Mouse (Mus musculus): ENCODE data around the gene Ccdc32. TPM values are rescaled to one million over a fixed set of nuclear protein-coding genes. Genes with fewer than 3 reads are reported as not detected.
A peak's percentile ranks its signal among the peaks of the same experiment; 100 is the strongest.

Ccdc32 gene
- polyA plus RNA-seq, 1 experiment from 2014 or later: 37.6 TPM

GRCm38 (mm10) chr2:119034656-119035396 lies 5.6 kb upstream of the Ccdc32 start, which contains the start of gene Rpusd2:
Gene Rpusd2 (plus strand): TSS chr2:119034790.
- H3K9ac ChIP-seq (ENCODE audit: low read depth, low read length): peak within 1 kb of the TSS; percentile 91
- H3K36me3 ChIP-seq (ENCODE audit: control insufficient read depth, insufficient read depth, low read length): no peaks in the 10 kb centered on the region
- ATAC-seq: peak; percentile 95
- no peaks in the 10 kb centered on the region for H3K9me3 ChIP-seq (ENCODE audit: control insufficient read depth, low read length)
- under 1% methylated on average over 49 of the region's 49 CpGs for WGBS
- H3K4me2 ChIP-seq (ENCODE audit: low read depth, low read length): peak within 1 kb of the TSS; percentile 75
- H3K27ac ChIP-seq (ENCODE audit: low read length): peak within 1 kb of the TSS; percentile 85
- peaks cover 8% of the 10 kb centered on the region for H3K4me1 ChIP-seq (ENCODE audit: control insufficient read depth, insufficient read depth, low read length)
- H3K4me3 ChIP-seq (ENCODE audit: low read length): peak within 1 kb of the TSS; percentile 97
- H3K27me3 ChIP-seq (replicated peaks; ENCODE audit: control insufficient read depth, insufficient read depth, low read length): no peaks in the 10 kb centered on the region

GRCm38 (mm10) chr2:119032191-119032590 lies 3.0 kb upstream of the Ccdc32 start:
- Histone ChIP-seq H3K9ac (ENCODE audit: low read depth, low read length) (no peak overlapping the region), H3K4me1 (ENCODE audit: control insufficient read depth, insufficient read depth, low read length) (peaks cover 12% of the 10 kb centered on the region), H3K36me3 (ENCODE audit: control insufficient read depth, insufficient read depth, low read length) (no peaks in the 10 kb centered on the region), H3K27me3 (replicated peaks; ENCODE audit: control insufficient read depth, insufficient read depth, low read length) (no peaks in the 10 kb centered on the region), H3K9me3 (ENCODE audit: control insufficient read depth, low read length) (no peaks in the 10 kb centered on the region), H3K4me3 (ENCODE audit: low read length) (no peak overlapping the region), H3K27ac (ENCODE audit: low read length) (no peak overlapping the region), H3K4me2 (ENCODE audit: low read depth, low read length) (no peak overlapping the region)
- ATAC-seq: no peak
- 63% methylated on average over 4 of the region's 4 CpGs for WGBS

- no peak for ATAC-seq
- Histone ChIP-seq H3K4me2 (ENCODE audit: low read depth, low read length) (no peak overlapping the region), H3K4me1 (ENCODE audit: control insufficient read depth, insufficient read depth, low read length) (peaks cover 3% of the 10 kb centered on the region; the same call in 1 of the 2 replicates), H3K9ac (ENCODE audit: low read depth, low read length) (no peak overlapping the region), H3K9me3 (ENCODE audit: control insufficient read depth, low read length) (no peaks in the 10 kb centered on the region), H3K27me3 (replicated peaks; ENCODE audit: control insufficient read depth, insufficient read depth, low read length) (no peaks in the 10 kb centered on the region), H3K4me3 (ENCODE audit: low read length) (no peak overlapping the region), H3K27ac (ENCODE audit: low read length) (no peak overlapping the region), H3K36me3 (ENCODE audit: control insufficient read depth, insufficient read depth, low read length) (peaks cover 6% of the 10 kb centered on the region; the same call in 1 of the 2 replicates)
- WGBS: 91% methylated on average over 4 of the region's 4 CpGs
Measured at GRCm38 (mm10) chr2:119026951-119027350, 2.2 kb downstream of the Ccdc32 start.

- 78% methylated on average over 4 of the region's 4 CpGs for WGBS
- ATAC-seq: no peak
- no peak overlapping the region for H3K4me3 ChIP-seq (ENCODE audit: low read length)
Measured at GRCm38 (mm10) chr2:119025239-119025616, 4.0 kb downstream of the Ccdc32 start.

GRCm38 (mm10) chr2:119024536-119025238 lies 4.5 kb downstream of the Ccdc32 start:
- WGBS: 73% methylated on average over 9 of the region's 9 CpGs
- no peak overlapping the region for H3K4me2 ChIP-seq (ENCODE audit: low read depth, low read length)
- H3K4me3 ChIP-seq (ENCODE audit: low read length): no peak overlapping the region
- H3K9ac ChIP-seq (ENCODE audit: low read depth, low read length): no peak overlapping the region
- H3K9me3 ChIP-seq (ENCODE audit: control insufficient read depth, low read length): no peaks in the 10 kb centered on the region
- H3K27ac ChIP-seq (ENCODE audit: low read length): no peak overlapping the region
- H3K36me3 ChIP-seq (ENCODE audit: control insufficient read depth, insufficient read depth, low read length): peaks cover 10% of the 10 kb centered on the region
- no peak for ATAC-seq
- H3K27me3 ChIP-seq (replicated peaks; ENCODE audit: control insufficient read depth, insufficient read depth, low read length): no peaks in the 10 kb centered on the region
- peaks cover 3% of the 10 kb centered on the region; the same call in 1 of the 2 replicates for H3K4me1 ChIP-seq (ENCODE audit: control insufficient read depth, insufficient read depth, low read length)

More at GRCm38 (mm10) chr2:119025239-119025616, 4.0 kb downstream of the Ccdc32 start:
- Histone ChIP-seq H3K27me3 (replicated peaks; ENCODE audit: control insufficient read depth, insufficient read depth, low read length) (no peaks in the 10 kb centered on the region), H3K9ac (ENCODE audit: low read depth, low read length) (no peak overlapping the region), H3K36me3 (ENCODE audit: control insufficient read depth, insufficient read depth, low read length) (peaks cover 10% of the 10 kb centered on the region), H3K27ac (ENCODE audit: low read length) (no peak overlapping the region), H3K4me1 (ENCODE audit: control insufficient read depth, insufficient read depth, low read length) (peaks cover 3% of the 10 kb centered on the region; the same call in 1 of the 2 replicates), H3K4me2 (ENCODE audit: low read depth, low read length) (no peak overlapping the region), H3K9me3 (ENCODE audit: control insufficient read depth, low read length) (no peaks in the 10 kb centered on the region)

- Histone ChIP-seq H3K27ac (ENCODE audit: low read length) (no peak overlapping the region), H3K4me2 (ENCODE audit: low read depth, low read length) (no peak overlapping the region), H3K36me3 (ENCODE audit: control insufficient read depth, insufficient read depth, low read length) (peaks cover 15% of the 10 kb centered on the region), H3K4me3 (ENCODE audit: low read length) (no peak overlapping the region), H3K9me3 (ENCODE audit: control insufficient read depth, low read length) (no peaks in the 10 kb centered on the region), H3K4me1 (ENCODE audit: control insufficient read depth, insufficient read depth, low read length) (peaks cover 7% of the 10 kb centered on the region), H3K9ac (ENCODE audit: low read depth, low read length) (no peak overlapping the region), H3K27me3 (replicated peaks; ENCODE audit: control insufficient read depth, insufficient read depth, low read length) (no peaks in the 10 kb centered on the region)
- 94% methylated on average over 6 of the region's 6 CpGs for WGBS
- ATAC-seq: no peak
Measured at GRCm38 (mm10) chr2:119023154-119023660, 6.0 kb downstream of the Ccdc32 start.

- H3K36me3 ChIP-seq (ENCODE audit: control insufficient read depth, insufficient read depth, low read length): peaks cover 13% of the 10 kb centered on the region
- no peak for ATAC-seq
- no peak overlapping the region for H3K4me2 ChIP-seq (ENCODE audit: low read depth, low read length)
- peaks cover 7% of the 10 kb centered on the region for H3K4me1 ChIP-seq (ENCODE audit: control insufficient read depth, insufficient read depth, low read length)
- H3K27me3 ChIP-seq (replicated peaks; ENCODE audit: control insufficient read depth, insufficient read depth, low read length): no peaks in the 10 kb centered on the region
- 0 out of 2 replicates have a peak, but pooled peaks cover 4% of the 10 kb centered on the region for H3K9me3 ChIP-seq (ENCODE audit: control insufficient read depth, low read length)
- 71% methylated on average over 4 of the region's 4 CpGs for WGBS
- H3K4me3 ChIP-seq (ENCODE audit: low read length): no peak overlapping the region
- no peak overlapping the region for H3K27ac ChIP-seq (ENCODE audit: low read length)
- H3K9ac ChIP-seq (ENCODE audit: low read depth, low read length): no peak overlapping the region
Measured at GRCm38 (mm10) chr2:119019538-119019937, 9.7 kb downstream of the Ccdc32 start.

- 31% methylated on average over 5 of the region's 5 CpGs for WGBS
- peak overlapping the region; percentile 68 for H3K27ac ChIP-seq (ENCODE audit: low read length)
- 0 out of 2 replicates have a peak, but pooled peaks cover 4% of the 10 kb centered on the region for H3K9me3 ChIP-seq (ENCODE audit: control insufficient read depth, low read length)
- peak overlapping the region; percentile 16; the same call in 1 of the 2 replicates for H3K4me2 ChIP-seq (ENCODE audit: low read depth, low read length)
- H3K4me1 ChIP-seq (ENCODE audit: control insufficient read depth, insufficient read depth, low read length): peaks cover 7% of the 10 kb centered on the region
- no peaks in the 10 kb centered on the region for H3K27me3 ChIP-seq (replicated peaks; ENCODE audit: control insufficient read depth, insufficient read depth, low read length)
- peak; percentile 41 for ATAC-seq
- H3K36me3 ChIP-seq (ENCODE audit: control insufficient read depth, insufficient read depth, low read length): peaks cover 13% of the 10 kb centered on the region
- no peak overlapping the region for H3K4me3 ChIP-seq (ENCODE audit: low read length)
- no peak overlapping the region for H3K9ac ChIP-seq (ENCODE audit: low read depth, low read length)
Measured at GRCm38 (mm10) chr2:119019131-119019530, 10.1 kb downstream of the Ccdc32 start.
